Mouse (Mus musculus): ENCODE data around the gene Cinp.
"Not testable (repeated sequence)": the region's sequence is repeated elsewhere in the genome, so short reads cannot be mapped to it uniquely, and the experiment has no call there.

Cinp gene

GRCm38 (mm10) chr12:110860293-110860692 is 28.7 kb downstream of the Cinp start:
- no peak for DNase-seq (ENCODE audit: low spot score in 2 of 2)

GRCm38 (mm10) chr12:110858681-110859080 is 30.3 kb downstream of the Cinp start:
- not testable (repeated sequence) for DNase-seq (ENCODE audit: low spot score in 2 of 2)

- no peak for DNase-seq (ENCODE audit: low spot score in 2 of 2)
Measured at GRCm38 (mm10) chr12:110857196-110857595, 31.7 kb downstream of the Cinp start.

- DNase-seq (ENCODE audit: low spot score in 2 of 2): no peak
Measured at GRCm38 (mm10) chr12:110854786-110855737, 33.9 kb downstream of the Cinp start.

- DNase-seq (ENCODE audit: low spot score in 2 of 2): no peak
Measured at GRCm38 (mm10) chr12:110851923-110852322, 37.0 kb downstream of the Cinp start.

- DNase-seq (ENCODE audit: low spot score in 2 of 2): no peak
Measured at GRCm38 (mm10) chr12:110851414-110851813, 37.5 kb downstream of the Cinp start.

- no peak for DNase-seq (ENCODE audit: low spot score in 2 of 2)
Measured at GRCm38 (mm10) chr12:110850929-110851256, 38.1 kb downstream of the Cinp start.

- DNase-seq (ENCODE audit: low spot score in 2 of 2): peak; percentile 60 to 84
Measured at GRCm38 (mm10) chr12:110850010-110850928, 38.7 kb downstream of the Cinp start, which contains the start of gene Zfp839. Gene Zfp839, plus strand, starts transcription at chr12:110850253.

- no peak for DNase-seq (ENCODE audit: low spot score in 2 of 2)
Measured at GRCm38 (mm10) chr12:110846191-110846765, 42.7 kb downstream of the Cinp start.

- DNase-seq (ENCODE audit: low spot score in 2 of 2): peak; percentile 67 to 86
Measured at GRCm38 (mm10) chr12:110845131-110845880, 43.6 kb downstream of the Cinp start.

GRCm38 (mm10) chr12:110844227-110845130 is 44.5 kb downstream of the Cinp start:
- DNase-seq (ENCODE audit: low spot score in 2 of 2): peak in 1 of 2 experiments; percentile 40

- peak in 1 of 2 experiments; percentile 88 for DNase-seq (ENCODE audit: low spot score in 2 of 2)
Measured at GRCm38 (mm10) chr12:110843194-110844048, 45.5 kb downstream of the Cinp start.

GRCm38 (mm10) chr12:110841731-110842493 is 47.0 kb downstream of the Cinp start:
- DNase-seq (ENCODE audit: low spot score in 2 of 2): no peak

- peak; percentile 91 to 96 for DNase-seq (ENCODE audit: low spot score in 2 of 2)
Measured at GRCm38 (mm10) chr12:110840348-110841198, 48.4 kb downstream of the Cinp start, which contains the start of gene Mok. Gene Mok, minus strand, starts transcription at chr12:110840939.

- DNase-seq (ENCODE audit: low spot score in 2 of 2): no peak
Measured at GRCm38 (mm10) chr12:110837850-110838249, 51.1 kb downstream of the Cinp start.

GRCm38 (mm10) chr12:110837192-110837841 is 51.6 kb downstream of the Cinp start:
- no peak for DNase-seq (ENCODE audit: low spot score in 2 of 2)

- DNase-seq (ENCODE audit: low spot score in 2 of 2): no peak
Measured at GRCm38 (mm10) chr12:110836729-110837128, 52.2 kb downstream of the Cinp start.
